Mouse (Mus musculus): ENCODE measurements at regions not wholly inside any gene's neighbourhood (a gene's known extent, or its start where the extent isn't known, plus 50 kb on each side); places are given as distances from the start of the nearest gene placed in this dataset.

DNA sequence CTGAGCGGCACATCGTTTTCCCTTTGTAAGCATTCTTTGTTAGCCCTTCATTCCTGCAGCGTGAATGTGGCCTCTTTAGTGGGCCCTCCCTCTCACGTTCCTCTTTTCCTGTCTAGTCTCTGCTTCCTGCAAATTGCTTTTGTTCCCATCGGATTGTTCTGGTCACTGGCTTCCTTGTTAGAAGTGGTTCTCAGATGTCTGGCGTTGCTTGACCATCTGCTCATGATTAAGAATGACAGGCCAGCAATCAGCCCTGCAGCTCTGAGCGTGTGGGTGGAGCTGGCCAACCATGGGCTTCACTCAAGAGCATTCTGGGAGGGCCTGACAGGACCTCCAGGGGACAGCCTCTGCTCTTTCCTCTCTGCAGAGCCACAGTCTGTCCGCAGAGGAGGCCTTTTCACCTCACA lies 297.5 kb downstream of the Eipr1 start:
- in situ Hi-C loops (cut with MboI, MseI) = no loop called here

DNA sequence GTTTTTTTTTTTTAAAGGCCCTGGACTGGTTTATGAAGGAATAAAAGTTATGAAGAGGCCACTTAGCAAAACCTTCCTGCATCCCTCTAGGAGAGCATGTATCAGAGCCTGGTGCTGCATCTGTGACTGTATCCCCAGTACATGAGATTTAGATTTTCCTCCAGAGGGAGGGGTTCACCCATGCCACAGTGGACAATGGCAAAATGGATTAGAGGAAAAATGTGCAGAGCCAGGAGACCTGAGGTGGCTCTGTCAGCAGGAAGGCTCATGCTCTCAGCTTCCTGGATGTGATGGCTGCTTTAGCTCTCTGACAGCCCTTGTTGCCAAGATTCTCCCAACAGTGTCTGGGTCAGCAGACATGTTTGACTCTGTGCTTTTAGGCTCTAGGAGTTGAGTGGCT lies 298.2 kb downstream of the Eipr1 start:
- in situ Hi-C loops (cut with MboI, MseI) = no loop called here

DNA sequence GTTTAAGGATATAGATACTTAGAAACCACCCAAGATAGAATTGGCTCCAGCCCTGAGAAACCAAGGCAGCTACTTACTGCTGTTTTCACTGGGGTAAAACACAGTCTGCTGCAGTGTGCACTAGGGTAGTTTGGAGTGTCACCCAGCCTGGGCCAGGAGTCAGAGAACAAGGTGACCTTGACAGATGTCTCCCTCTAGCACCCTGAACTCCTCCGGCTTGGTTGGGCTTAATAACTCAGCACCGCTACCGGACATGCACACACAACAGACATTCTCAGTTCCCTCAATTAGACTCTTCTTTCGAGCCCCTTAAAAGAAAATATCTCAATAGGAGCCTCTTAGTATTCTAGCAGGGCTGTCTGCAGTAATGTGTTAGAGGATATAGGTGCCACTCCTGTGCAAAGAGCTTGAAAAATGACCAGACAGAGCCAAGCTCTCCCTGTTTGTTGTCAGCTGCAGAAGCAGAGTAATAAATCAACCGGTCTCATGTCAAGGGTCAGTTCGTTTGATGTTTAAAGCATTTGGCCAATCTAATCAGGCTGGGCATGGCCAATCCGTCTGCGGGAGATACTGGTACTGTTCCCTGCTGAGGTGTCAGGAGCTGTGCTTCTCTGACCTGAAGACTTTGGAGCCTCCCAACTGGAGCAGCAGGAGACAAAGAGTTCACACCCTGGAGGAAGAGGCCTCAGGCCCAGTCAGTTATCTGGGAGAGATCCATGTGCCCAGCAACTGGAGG lies 299.1 kb downstream of the Eipr1 start:
- in situ Hi-C loops (cut with MboI, MseI) = no loop called here

DNA sequence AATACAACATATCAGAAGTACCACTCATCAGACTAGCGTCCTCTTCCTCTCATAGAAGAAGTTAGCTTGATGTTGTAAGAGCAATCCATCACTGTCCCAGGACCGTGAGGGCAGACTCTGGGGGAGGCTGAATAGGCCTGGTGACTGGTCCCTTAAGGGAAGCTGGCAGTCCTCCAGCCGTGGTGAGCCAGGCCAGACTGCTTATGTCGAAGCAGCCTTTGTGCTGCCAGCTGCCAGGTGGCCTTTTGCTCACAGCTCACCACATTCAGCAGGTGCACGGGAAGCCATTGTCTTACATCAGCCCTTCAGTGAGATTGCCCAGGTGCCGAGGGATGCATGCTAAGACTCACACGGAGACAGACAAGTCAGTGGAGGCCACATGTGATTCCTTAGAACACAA lies 302.8 kb downstream of the Eipr1 start:
- in situ Hi-C loops (cut with MboI, MseI) = no loop called here

DNA sequence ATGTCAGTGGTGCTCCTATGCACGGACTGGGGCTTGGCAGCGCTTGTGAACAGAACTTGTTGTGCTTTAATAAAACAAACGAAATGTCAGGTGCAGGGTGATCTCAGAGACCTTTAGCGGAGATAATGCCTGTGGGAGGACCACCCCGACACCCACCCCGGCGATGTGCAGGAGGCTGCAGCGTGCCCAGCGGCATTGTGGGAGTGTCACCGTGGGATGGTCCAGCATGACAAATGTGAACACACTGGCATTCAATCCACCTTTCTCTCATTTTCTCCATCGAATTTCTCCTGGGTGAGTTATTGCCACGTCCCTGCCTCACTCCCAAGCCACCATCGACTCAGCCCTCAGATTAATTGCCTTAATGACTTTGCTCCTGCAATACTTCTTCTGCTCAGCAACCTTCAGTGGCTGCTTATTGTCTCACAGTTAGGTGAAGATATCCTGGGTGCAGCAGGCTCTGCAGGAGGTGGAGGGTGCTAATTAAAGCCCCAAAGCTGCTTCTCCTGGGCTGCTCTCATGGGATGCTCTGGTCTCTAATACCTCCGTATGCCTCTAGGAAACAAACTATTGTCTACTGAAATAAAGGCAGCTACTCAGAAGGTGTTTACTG lies 310.5 kb downstream of the Eipr1 start:
- in situ Hi-C loops (cut with MboI, MseI) = no loop called here

DNA sequence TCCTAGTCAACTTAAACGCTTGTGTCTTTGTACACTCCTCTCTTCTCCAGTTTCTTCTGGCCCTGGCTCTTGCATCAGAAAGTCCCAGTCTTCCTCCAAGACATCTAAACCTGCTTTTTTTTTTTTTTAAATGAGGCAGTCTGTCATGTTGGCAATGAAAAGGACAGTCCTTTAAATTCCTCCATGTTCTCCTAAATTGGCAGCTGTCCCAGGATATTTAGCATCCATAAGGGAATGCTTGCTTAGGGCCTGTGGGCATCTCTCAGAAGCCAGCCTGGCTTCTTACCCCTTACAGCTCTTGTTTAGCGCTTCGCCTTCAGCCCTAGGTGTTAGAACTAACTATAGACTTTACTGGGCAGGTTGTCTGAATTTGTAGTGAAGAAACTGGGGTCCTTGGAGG lies 311.2 kb downstream of the Eipr1 start:
- in situ Hi-C loops (cut with MboI, MseI) = no loop called here

DNA sequence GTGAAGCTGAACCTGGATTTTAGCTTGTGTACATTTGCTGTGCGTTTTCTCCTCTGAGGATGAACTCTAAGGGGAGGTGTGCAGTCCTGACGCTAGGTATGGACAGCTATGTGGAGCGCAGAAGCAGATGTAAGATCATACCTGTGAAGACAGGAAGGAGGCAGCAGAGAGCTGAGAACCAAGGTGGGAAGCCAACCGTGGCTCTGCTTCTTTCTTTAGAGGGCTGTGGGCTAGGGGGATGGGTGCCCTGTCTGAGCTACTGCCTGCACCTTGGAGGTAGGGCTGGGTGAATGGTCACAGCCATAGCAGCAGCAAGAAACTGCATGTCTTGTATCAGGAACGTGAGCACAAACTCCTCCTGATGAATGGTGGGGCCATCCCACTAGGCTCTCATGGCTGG lies 316.6 kb downstream of the Eipr1 start:
- in situ Hi-C loops (cut with MboI, MseI) = no loop called here

DNA sequence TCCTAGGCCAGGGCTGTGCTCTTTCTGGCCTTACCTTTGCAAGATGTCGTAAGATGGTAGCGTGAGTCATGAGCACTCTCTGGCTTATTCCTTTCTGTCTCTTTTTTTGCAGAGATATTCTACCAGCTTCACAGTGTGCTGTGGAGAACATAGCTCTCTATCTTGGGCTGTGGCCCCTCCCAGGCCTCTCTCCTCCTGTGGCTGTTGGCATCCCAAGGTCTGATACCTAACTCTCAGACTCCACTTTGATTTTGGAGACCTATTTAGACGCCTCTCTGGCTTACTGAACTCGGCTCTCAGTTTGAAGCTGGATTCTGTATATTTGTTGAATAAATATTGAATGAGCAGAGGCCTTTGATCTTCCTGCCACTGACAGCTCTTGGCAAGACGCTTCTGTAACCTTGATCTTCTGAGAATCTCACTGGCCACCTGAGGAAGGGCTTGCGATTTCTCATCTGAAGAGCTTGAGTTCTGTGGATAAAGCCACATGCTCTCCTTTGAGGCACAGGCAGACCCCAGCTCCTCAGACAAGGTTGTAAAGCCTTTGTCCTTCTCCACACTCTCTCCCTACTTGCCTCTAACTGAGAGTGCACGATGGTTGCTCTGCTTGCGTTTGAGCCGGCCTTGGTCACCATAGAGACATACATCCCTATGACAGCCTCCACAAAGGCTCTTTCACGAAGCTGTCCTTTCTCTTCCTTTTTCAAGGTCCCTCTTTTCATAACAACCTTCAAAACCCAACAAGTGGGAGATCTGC lies 323.7 kb downstream of the Eipr1 start:
- in situ Hi-C loops (cut with MboI, MseI) = loop anchor here (25.0 kb wide), 1 partner anchor 363 kb away; no protein-coding TSS in a partner anchor

DNA sequence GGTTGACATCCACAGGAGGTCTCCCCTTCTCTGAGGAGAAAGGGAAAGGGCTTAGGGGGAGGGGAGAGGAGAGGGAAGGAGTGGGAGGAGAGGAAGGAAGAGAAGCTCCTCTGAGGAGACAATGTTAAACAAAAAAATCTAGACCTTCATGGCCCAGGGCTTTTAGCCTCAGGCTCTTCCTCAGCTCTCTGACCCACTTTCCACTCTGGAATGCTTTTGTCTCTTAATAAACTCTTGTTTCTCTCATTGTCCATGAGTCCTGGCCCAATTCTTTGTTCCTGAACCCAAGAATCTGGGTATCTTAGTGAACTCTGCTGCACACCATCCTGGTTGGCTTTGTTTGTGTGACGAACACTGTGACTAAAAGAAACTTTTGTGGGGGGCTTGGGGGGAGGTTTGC lies 325.0 kb downstream of the Eipr1 start:
- in situ Hi-C loops (cut with MboI, MseI) = loop anchor here (25.0 kb wide), 1 partner anchor 364 kb away; no protein-coding TSS in a partner anchor

DNA sequence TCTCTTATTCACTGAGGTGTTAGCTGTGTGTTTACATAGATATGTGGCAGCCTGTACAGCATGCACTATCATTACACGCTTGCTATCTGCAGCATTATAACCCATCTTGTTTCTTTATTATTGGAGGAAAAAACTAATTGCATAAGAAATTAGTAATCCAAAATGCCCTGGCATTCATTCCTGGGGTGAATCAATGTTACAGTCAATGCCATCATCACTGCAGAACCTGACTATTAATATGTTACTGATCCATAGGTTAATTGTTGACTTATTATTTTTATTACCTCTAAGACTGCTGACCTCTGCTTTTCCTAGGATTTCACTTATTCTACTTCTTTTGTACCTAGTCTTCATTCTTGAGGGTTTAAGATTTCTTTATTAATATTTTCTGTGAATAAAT lies 327.4 kb downstream of the Eipr1 start:
- in situ Hi-C loops (cut with MboI, MseI) = loop anchor here (25.0 kb wide), 1 partner anchor 367 kb away; no protein-coding TSS in a partner anchor

DNA sequence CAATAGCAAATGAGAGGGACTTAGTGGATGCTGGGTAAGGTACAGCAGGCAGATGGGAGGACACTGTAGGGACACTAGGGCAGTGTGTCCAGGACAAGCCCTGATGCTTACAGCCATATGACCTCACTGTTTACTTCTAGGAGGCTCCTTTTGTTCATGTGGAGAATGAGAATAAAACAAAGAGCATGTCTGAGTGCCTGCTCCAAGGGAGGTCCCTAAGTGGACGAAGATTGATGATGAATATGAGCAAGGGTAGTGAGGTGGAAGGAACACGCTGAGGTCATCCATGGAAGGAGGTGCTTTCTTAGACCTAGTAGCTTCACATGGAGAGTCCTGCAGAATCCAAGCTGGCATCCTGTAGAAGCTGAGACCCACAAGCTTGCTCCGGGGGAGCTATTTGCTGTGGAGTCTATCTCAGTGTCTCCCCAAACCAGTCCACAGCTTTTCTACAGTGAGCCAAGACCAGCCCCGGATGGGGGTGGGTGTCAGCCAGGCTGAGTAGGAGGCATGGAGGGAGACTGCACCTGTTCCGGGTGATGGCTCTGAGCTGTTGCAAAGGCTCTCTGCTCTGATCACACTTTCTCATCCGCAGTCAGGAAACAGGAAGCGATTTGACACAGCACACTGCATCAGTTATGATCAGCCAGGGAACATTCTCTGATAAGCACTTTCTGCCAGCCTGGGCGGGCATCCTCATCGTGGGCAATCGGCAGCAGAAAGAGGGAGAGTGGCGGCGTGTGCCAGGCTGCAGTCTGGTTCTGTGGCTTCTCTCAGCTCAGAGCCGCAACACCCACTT lies 332.0 kb downstream of the Eipr1 start:
- in situ Hi-C loops (cut with MboI, MseI) = loop anchor here (25.0 kb wide), 1 partner anchor 371 kb away; no protein-coding TSS in a partner anchor

DNA sequence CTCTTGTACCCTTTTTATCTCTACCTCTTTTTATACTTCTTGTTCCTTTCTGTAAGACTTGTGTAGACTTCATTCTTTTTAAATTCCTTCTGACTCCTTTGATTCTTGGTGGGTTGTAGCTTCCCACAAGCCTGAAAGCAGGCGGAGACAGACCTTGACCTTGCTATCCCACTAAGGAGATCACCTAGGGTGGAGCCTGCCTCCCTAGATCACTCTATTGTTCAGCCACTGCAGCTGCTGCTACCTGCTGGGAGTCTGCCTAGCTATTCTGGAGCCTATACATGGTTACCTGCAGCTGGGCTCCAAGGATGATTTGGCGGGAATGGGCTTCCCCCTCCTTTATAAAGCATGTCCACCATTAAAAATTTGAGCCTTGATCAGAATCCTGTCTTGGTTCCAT lies 335.6 kb downstream of the Eipr1 start:
- in situ Hi-C loops (cut with MboI, MseI) = loop anchor here (25.0 kb wide), 1 partner anchor 375 kb away; no protein-coding TSS in a partner anchor

DNA sequence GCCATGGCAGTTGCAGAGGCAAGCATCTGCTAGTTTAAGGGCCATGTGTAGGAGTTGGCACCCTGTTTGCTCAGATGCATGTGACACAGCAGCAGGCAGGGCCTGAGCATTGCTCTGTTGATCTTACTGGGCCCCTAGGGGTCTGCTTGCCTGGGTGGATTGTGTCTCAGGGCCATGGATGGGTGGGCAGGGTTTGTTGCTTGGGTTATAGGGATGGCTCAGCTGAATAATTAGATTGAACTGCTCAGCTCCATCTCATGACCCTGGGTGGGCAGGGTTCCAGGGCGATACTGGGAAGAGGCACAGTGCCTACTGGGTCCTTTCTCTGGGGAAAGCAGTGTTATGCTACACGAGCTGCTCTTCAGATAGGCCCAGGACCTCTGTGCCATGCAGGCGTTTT lies 338.0 kb downstream of the Eipr1 start:
- in situ Hi-C loops (cut with MboI, MseI) = loop anchor here (25.0 kb wide), 1 partner anchor 377 kb away; no protein-coding TSS in a partner anchor

DNA sequence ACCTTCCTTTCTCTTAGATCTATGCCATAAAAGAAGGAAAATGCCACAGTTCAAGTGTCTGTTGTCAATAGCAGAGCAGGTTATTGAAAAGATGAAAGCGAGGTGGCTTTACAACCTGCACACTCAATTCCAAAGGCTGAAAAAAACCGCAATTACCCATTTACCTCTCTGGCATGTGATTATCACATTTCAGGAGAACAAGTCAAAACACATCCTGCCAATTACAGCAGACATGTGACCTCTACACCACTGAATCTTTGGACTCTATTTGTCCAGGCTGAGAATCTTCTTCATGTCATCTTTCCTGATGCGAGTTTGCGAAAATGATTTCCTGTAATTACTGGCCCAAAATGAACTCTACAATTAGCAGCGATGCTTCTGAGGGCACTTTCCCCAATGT lies 338.8 kb downstream of the Eipr1 start:
- in situ Hi-C loops (cut with MboI, MseI) = loop anchor here (25.0 kb wide), 1 partner anchor 378 kb away; no protein-coding TSS in a partner anchor

DNA sequence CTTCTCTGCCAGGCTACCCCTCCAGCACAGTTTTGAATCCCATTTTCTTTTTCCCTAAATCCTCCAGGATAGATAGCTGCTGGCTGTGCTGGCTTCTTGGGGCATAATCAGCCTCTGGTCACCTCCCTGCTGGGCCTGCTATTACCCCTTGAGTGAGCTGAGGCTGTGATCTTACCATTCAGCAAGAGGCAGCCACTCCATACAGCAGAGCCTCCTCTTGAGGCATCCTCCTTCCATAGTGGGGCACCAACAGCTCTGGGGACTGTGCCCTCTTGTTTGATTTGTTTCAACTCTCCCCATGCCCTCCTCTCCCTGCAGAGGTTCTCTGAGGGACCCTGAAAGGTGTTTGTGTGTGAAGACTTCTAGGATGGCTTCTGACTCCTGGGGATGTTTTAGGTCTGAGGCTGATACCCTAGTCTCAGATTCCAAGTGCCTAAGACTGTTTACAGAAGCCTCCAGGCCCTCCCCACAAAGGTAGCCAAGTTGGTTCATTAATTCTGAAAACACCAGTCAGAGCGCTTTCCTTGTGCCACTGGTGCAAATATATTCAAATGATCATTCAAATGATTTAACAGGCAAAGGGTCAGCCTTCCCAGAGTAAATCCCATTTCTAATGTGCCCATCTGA lies 343.9 kb downstream of the Eipr1 start:
- in situ Hi-C loops (cut with MboI, MseI) = loop anchor here (25.0 kb wide), 1 partner anchor 383 kb away; no protein-coding TSS in a partner anchor

DNA sequence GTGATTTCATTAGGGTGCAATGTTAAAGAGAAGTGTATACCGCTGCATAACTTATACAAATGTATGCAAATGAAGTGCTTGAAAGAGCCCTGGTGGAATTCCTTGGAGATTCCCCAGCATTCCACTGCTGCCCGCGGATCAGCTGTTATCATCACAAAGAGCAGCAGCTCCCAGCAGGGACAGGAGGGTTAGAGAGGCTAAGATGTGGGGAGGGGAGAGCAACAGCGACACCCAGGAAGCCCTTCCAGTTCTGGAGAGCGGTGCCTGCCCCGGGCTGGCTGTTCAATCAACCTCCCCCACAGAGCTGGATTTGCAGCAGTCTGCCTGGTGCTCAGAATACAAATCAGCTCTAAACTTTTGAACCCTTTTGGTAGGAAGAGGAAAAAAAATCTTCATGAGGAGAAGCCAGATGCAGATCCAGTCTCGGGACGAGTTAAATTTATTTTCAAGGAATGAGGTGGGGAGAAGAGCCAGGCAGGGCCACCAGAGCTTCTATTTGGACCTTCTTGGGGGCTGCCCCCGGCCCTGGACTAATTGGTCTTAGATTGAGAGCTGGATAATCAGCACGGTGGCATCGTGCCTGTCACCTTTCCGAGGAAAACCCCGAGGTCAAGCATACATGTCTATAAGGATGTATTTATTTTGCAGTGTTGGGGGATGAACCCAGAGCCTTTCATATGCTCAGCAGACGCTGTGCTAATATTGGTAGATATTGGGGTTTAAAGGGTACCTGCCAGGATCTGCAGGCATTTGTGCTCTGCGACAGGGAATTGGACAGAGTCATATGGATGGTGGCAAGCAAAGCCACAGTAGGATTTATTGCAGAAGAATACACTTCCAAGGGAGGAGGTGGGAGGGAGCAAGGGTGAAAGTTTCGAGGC lies 344.7 kb downstream of the Eipr1 start:
- in situ Hi-C loops (cut with MboI, MseI) = loop anchor here (25.0 kb wide), 1 partner anchor 384 kb away; no protein-coding TSS in a partner anchor

DNA sequence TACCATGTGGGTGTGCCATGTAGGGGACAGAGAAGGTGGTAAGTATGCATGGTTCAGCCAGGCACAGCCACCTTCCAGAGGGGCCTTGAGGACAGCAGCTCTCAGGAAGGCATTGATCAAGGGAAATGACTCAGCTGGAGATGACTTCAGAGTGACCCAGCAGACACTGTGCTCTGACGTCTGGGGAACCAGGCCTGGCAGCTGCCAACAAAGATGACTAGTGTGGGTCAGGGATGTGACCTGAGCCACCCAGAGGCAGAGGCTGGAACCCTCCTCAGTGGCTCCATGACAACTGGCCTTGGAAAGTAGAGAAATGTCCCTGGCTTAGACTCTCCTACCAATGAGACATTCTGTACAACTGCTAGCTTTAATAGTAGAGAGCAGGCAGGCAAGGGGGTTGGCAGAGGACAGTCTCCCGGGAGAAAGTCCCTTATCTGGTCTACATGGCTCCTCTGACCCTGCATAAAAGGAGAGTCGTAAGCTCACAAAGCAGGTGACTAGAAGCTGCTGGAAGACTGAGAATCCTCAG lies 348.5 kb downstream of the Eipr1 start:
- in situ Hi-C loops (cut with MboI, MseI) = no loop called here

DNA sequence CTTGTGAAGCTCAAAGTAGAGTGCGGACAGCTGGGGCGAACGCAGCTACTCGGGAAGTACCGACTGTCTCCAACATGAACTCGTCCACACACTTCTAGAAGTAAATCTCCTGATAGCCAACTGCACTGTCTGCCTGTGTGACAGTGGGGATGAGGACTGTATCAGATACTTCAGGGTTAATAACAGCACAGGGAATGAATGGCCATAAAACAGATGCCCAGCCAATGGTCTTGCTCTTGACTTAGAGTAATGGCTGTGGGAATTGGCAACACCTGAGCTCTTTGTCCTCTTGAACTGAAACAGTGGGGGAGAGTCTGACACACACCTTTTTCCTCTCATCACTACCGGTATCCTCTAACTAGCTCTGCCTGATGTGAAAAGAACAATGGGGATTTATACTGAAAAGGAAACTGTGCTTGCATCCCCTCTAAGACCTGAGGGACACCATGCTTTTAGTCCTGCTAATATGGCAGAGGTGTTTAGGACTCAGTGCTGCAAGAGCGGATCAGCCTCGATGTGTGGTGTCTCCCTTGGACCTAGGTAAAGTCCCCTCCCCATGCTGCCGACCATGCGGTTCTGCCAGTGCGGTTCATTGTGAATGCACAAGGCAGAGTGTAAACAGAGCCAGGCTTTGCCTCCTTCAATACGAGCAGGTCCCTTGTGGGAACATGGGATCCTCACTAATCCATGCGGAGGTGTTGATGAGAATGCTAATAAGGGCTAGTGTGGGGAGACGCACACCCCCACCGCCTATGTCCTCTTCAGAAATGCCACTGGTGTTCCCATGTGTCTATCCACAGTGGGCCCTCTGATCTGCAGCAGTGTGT lies 355.5 kb downstream of the Eipr1 start:
- in situ Hi-C loops (cut with MboI, MseI) = no loop called here

DNA sequence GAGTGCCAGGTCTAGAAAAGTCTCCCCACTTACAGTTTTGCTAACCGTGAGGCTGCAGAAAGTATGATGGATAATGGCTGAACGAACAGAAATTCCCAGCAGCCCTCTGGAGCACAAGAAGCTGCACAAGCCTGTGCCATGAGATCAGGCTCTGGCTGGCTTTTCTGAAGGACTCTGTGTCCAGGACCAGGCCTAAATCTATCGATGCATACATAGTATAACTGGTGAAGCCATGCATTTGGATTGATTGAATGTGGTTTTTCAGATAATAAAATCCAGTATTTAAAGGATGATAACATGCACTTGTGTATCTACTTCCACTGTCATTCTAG lies 356.1 kb downstream of the Eipr1 start:
- in situ Hi-C loops (cut with MboI, MseI) = no loop called here
